ENCODE assay signal across 14 mouse cellular contexts in the genomic region with DNA sequence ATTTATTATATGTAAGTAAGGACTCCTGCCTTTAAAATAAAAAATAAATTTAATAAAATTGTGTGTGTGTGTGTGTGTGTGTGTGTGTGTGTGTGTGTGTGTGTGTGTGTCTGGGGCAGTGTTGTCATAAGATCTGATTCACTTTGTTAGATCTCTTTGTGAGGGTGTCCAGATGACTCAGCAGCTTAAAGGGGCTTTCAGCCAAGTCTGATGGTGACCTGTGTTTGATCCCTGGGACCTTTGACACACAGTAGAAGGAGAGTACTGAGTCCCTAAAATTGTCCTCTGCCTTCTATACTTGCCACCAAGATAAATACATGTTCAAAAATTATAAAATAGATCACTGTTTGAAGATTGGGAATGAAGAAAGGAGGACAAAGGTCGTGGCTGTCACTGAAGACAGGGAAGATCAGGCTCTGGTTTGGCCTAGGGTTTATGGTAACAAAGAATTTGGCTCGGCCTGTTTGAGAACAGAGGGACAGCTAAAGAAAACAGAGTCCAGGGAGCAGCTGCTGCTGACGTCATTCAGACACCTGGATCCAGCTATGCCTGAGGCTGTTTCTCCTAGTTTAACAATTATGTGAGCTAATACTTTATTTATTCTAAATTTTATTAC. TPM values are rescaled to one million over a fixed set of nuclear protein-coding genes. Genes with fewer than 3 reads are reported as not detected.
DNase-seq lines count a peak whose midpoint lies in the region; ATAC-seq and TF ChIP-seq lines count a peak whose summit lies in the region.
"Had no signal": no experiment of that assay in that cellular context is flagged by ENCODE, and none has a peak within 500 bp of the region (broad histone marks: within the 10 kb centered on the region; RNA-seq: fewer than 3 reads in every experiment).

No protein-coding gene starts in this region.

- H3K27me3 ChIP-seq in liver, postnatal 0 days (ENCODE audit: insufficient read depth, low read length): no peaks in the 10 kb centered on the region
- H3K27me3 ChIP-seq in liver, embryonic 11.5 days (replicated peaks; ENCODE audit: control insufficient read depth, insufficient read depth, low read length): no peaks in the 10 kb centered on the region
- H3K27me3 ChIP-seq: embryonic facial prominence, embryonic 15.5 days; hindbrain, embryonic 15.5 days had no signal

- TF ChIP-seq EP300 in liver, postnatal 0 days (IDR thresholded peaks at IDR 0.05; ENCODE audit: low read depth): no peak

- 57% methylated on average over 3 of the region's 3 CpGs for WGBS in liver, postnatal 0 days (ENCODE audit: insufficient replicate concordance)
- WGBS in liver, embryonic 11.5 days: 61% methylated on average over 3 of the region's 3 CpGs

- peak; percentile 63 to 75 for DNase-seq in adrenal gland, adult (ENCODE audit: inconsistent age in 2 of 2, low spot score in 1 of 2)
- no peak for DNase-seq in adrenal gland, postnatal 4 days (ENCODE audit: low spot score in 2 of 2)
- DNase-seq in liver, postnatal 0 days: no peak
- DNase-seq in liver, embryonic 11.5 days (ENCODE audit: low spot score): no peak
- peak; percentile 60 for DNase-seq in yolk sac, embryonic 10.5 days (ENCODE audit: low spot score)
- DNase-seq in gastrocnemius, postnatal 10 days: no peak
- DNase-seq in cerebellum, adult 9-11 months: no peak
- DNase-seq: cerebellum, postnatal 25 days; lung, adult 2 months; thymus, adult 18-20 months had no signal

- no peak overlapping the region for H3K9ac ChIP-seq in liver, postnatal 0 days (replicated peaks)
- H3K9ac ChIP-seq in liver, embryonic 11.5 days (ENCODE audit: low read depth, low read length): no peak overlapping the region
- H3K9ac ChIP-seq: embryonic facial prominence, embryonic 15.5 days; hindbrain, embryonic 15.5 days had no signal

- no peaks in the 10 kb centered on the region for H3K4me1 ChIP-seq in liver, postnatal 0 days (ENCODE audit: insufficient read depth)
- H3K4me1 ChIP-seq in liver, embryonic 11.5 days (replicated peaks; ENCODE audit: control insufficient read depth, insufficient read depth, low read length): no peaks in the 10 kb centered on the region
- no peaks in the 10 kb centered on the region for H3K4me1 ChIP-seq in brown adipose tissue, adult 24 weeks (ENCODE audit: control insufficient read depth, insufficient read depth, insufficient read length, low read length)
- H3K4me1 ChIP-seq: embryonic facial prominence, embryonic 15.5 days; hindbrain, embryonic 15.5 days had no signal

- H3K4me3 ChIP-seq in liver, postnatal 0 days (ENCODE audit: low read depth, low read length): no peak overlapping the region
- no peak overlapping the region for H3K4me3 ChIP-seq in liver, embryonic 11.5 days (ENCODE audit: low read depth, low read length)
- H3K4me3 ChIP-seq in brown adipose tissue, adult 24 weeks (ENCODE audit: insufficient read depth, low read depth, low read length): no peak overlapping the region
- H3K4me3 ChIP-seq: hindbrain, embryonic 15.5 days had no signal

- no peak overlapping the region for H3K4me2 ChIP-seq in liver, postnatal 0 days (ENCODE audit: low read depth, low read length)
- H3K4me2 ChIP-seq in liver, embryonic 11.5 days: no peak overlapping the region

- TF ChIP-seq CTCF in liver, postnatal 0 days (IDR thresholded peaks at IDR 0.05; ENCODE audit: low read depth): no peak

- H3K36me3 ChIP-seq in liver, postnatal 0 days (replicated peaks; ENCODE audit: insufficient read depth, low read length): no peaks in the 10 kb centered on the region
- no peaks in the 10 kb centered on the region for H3K36me3 ChIP-seq in liver, embryonic 11.5 days (ENCODE audit: control insufficient read depth, insufficient read depth, low read length)
- H3K36me3 ChIP-seq: embryonic facial prominence, embryonic 15.5 days; hindbrain, embryonic 15.5 days had no signal

- no peaks in the 10 kb centered on the region for H3K9me3 ChIP-seq in liver, postnatal 0 days (ENCODE audit: low read length)
- H3K9me3 ChIP-seq in liver, embryonic 11.5 days (ENCODE audit: control insufficient read depth, low read length): no peaks in the 10 kb centered on the region
- H3K9me3 ChIP-seq: embryonic facial prominence, embryonic 15.5 days; hindbrain, embryonic 15.5 days had no signal

- H3K27ac ChIP-seq in liver, postnatal 0 days (ENCODE audit: low read depth): no peak overlapping the region
- H3K27ac ChIP-seq in liver, embryonic 11.5 days (ENCODE audit: low read depth, low read length): no peak overlapping the region
- H3K27ac ChIP-seq in brown adipose tissue, adult 24 weeks (replicated peaks; ENCODE audit: low read depth, low read length): peak overlapping the region; percentile 78

- ATAC-seq in liver, postnatal 0 days: peak; percentile 84
- ATAC-seq in liver, embryonic 11.5 days (replicated peaks; ENCODE audit: low FRiP score): no peak

RNA-seq across cellular contexts. Expression of gene Pum1, which starts 32.8 kb away (rescaled TPM):
- 100 to 1,000 TPM in 1 of 2 experiments, 10 to 100 TPM in 1; 98.7 to 109 TPM for total RNA-seq in adrenal gland, postnatal 4 days (2021)
- 14.8 and 16.7 TPM in 2 replicates for polyA plus RNA-seq in liver, postnatal 0 days (2015; fragmentation: Nextera tagmentation; extraction: Ambion mirVana)
- 61.4 and 65.0 TPM in 2 replicates for polyA plus RNA-seq in liver, embryonic 11.5 days (2014; fragmentation: Nextera tagmentation; extraction: Ambion mirVana)
- 25.8 and 27.0 TPM in 2 replicates for polyA plus RNA-seq in brown adipose tissue, adult 24 weeks (2012; ENCODE audit: insufficient read depth, insufficient read length, missing spikeins)
- 10 to 100 TPM; 41.8 to 54.3 TPM for total RNA-seq in gastrocnemius, postnatal 10 days (2021)

RNA-seq across cellular contexts. Expression of gene Nkain1, which starts 56.4 kb away (rescaled TPM):
- 10 to 100 TPM in 1 of 2 experiments, 1 to 10 TPM in 1; 7.8 to 13.1 TPM for total RNA-seq in adrenal gland, postnatal 4 days (2021)
- polyA plus RNA-seq in liver, postnatal 0 days (2015; fragmentation: Nextera tagmentation; extraction: Ambion mirVana): 0.12 TPM in 1 of 2 replicates, not detected in the other
- 1.3 and 1.8 TPM in 2 replicates for polyA plus RNA-seq in liver, embryonic 11.5 days (2014; fragmentation: Nextera tagmentation; extraction: Ambion mirVana)
- 2.8 and 4.0 TPM in 2 replicates for polyA plus RNA-seq in brown adipose tissue, adult 24 weeks (2012; ENCODE audit: insufficient read depth, insufficient read length, missing spikeins)
- 10 to 100 TPM; 14.3 to 15.8 TPM for total RNA-seq in gastrocnemius, postnatal 10 days (2021)
- total RNA-seq: granulocyte monocyte progenitor cell, adult 5-6 weeks had no signal

Comparison
In these comparisons a context has a peak if more than half of its experiments do, and no peak if none do; other contexts are left out.
1. DNase-seq: peak in adrenal gland, adult (2 of 2) and yolk sac, embryonic 10.5 days (single experiment); none in adrenal gland, postnatal 4 days (0 of 2), liver, postnatal 0 days (single experiment), liver, embryonic 11.5 days (single experiment), gastrocnemius, postnatal 10 days (single experiment) and cerebellum, adult 9-11 months (single experiment).